Mouse (Mus musculus): ENCODE data around the gene Fam19a2.

Gene Fam19a2

GRCm38 (mm10) chr10:123263876-123264309, at the start of gene Fam19a2:
Gene Fam19a2, plus strand, starts transcription at chr10:123263996.
- peak; percentile 85 for DNase-seq

- DNase-seq, result no peak
Observed at GRCm38 (mm10) chr10:123222785-123223184, 41.0 kb upstream of the Fam19a2 start.

- no peak for DNase-seq
Observed at GRCm38 (mm10) chr10:123229420-123229819, 34.4 kb upstream of the Fam19a2 start.

- DNase-seq, result no peak
Observed at GRCm38 (mm10) chr10:123248063-123248462, 15.7 kb upstream of the Fam19a2 start.

GRCm38 (mm10) chr10:123251904-123252303, 11.9 kb upstream of the Fam19a2 start:
- DNase-seq, result no peak

- DNase-seq, result peak; percentile 52
Observed at GRCm38 (mm10) chr10:123254299-123254698, 9.5 kb upstream of the Fam19a2 start.

- DNase-seq, result no peak
Observed at GRCm38 (mm10) chr10:123255674-123256348, 8.0 kb upstream of the Fam19a2 start.

GRCm38 (mm10) chr10:123264461-123265191, 830 bp downstream of the Fam19a2 start:
- DNase-seq, result peak; percentile 70

- no peak for DNase-seq
Observed at GRCm38 (mm10) chr10:123265241-123265790, 1.5 kb downstream of the Fam19a2 start.

GRCm38 (mm10) chr10:123268568-123268967, 4.8 kb downstream of the Fam19a2 start:
- no peak for DNase-seq

GRCm38 (mm10) chr10:123274554-123274953, 10.8 kb downstream of the Fam19a2 start:
- DNase-seq, result peak; percentile 35

GRCm38 (mm10) chr10:123307300-123307699, 43.5 kb downstream of the Fam19a2 start:
- no peak for DNase-seq

GRCm38 (mm10) chr10:123326271-123326670, 62.5 kb downstream of the Fam19a2 start:
- DNase-seq, result no peak

- no peak for DNase-seq
Observed at GRCm38 (mm10) chr10:123341280-123341679, 77.5 kb downstream of the Fam19a2 start.

- peak; percentile 71 for DNase-seq
Observed at GRCm38 (mm10) chr10:123342591-123343236, 78.9 kb downstream of the Fam19a2 start.

GRCm38 (mm10) chr10:123346301-123346700, 82.5 kb downstream of the Fam19a2 start:
- DNase-seq, result no peak

GRCm38 (mm10) chr10:123353667-123354066, 89.9 kb downstream of the Fam19a2 start:
- no peak for DNase-seq

GRCm38 (mm10) chr10:123357010-123357409, 93.2 kb downstream of the Fam19a2 start:
- no peak for DNase-seq

- DNase-seq, result no peak
Observed at GRCm38 (mm10) chr10:123360492-123360891, 96.7 kb downstream of the Fam19a2 start.

- DNase-seq, result no peak
Observed at GRCm38 (mm10) chr10:123364628-123365027, 100.8 kb downstream of the Fam19a2 start.

GRCm38 (mm10) chr10:123367152-123367864, 103.5 kb downstream of the Fam19a2 start:
- no peak for DNase-seq

GRCm38 (mm10) chr10:123383277-123383676, 119.5 kb downstream of the Fam19a2 start:
- no peak for DNase-seq

GRCm38 (mm10) chr10:123385641-123386040, 121.8 kb downstream of the Fam19a2 start:
- no peak for DNase-seq

Data from embryo, embryonic 11 days (tissue).